Comparison of ENCODE assay signal across 8 mouse cellular contexts in genomic region chr8:71537028-71537867, GRCm38 (mm10). TPM values are rescaled to one million over a fixed set of nuclear protein-coding genes. Genes with fewer than 3 reads are reported as not detected.
A peak's percentile ranks its signal among the peaks of the same experiment; 100 is the strongest.
DNase-seq lines count a peak whose midpoint lies in the region; ATAC-seq lines count a peak whose summit lies in the region.

Bst2 (minus strand) TSS chr8:71537456.

- ATAC-seq in cerebellum, adult (ENCODE audit: insufficient number of reproducible peaks, low FRiP score, low TSS enrichment), result no peak
- ATAC-seq in intestine, embryonic 14.5 days (replicated peaks; ENCODE audit: low FRiP score, low TSS enrichment, low read depth), result peak; percentile 79
- peak; percentile 92 for ATAC-seq in liver, embryonic 11.5 days (replicated peaks; ENCODE audit: low FRiP score)
- ATAC-seq in monocyte, adult 5-6 weeks (replicated peaks; ENCODE audit: insufficient number of reproducible peaks, low FRiP score, low TSS enrichment, poor library complexity, severe bottlenecking), result peak; percentile 88

- 4% methylated on average over 37 of the region's 37 CpGs for WGBS in intestine, embryonic 14.5 days
- WGBS in liver, embryonic 11.5 days, result 2% methylated on average over 37 of the region's 37 CpGs

- no peaks in the 10 kb centered on the region for H3K36me3 ChIP-seq in intestine, embryonic 14.5 days (ENCODE audit: control insufficient read depth, insufficient read depth, low read length)
- H3K36me3 ChIP-seq in liver, embryonic 11.5 days (ENCODE audit: control insufficient read depth, insufficient read depth, low read length), result no peaks in the 10 kb centered on the region
- no peaks in the 10 kb centered on the region for H3K36me3 ChIP-seq in splenic B cell, adult 2 months (ENCODE audit: control insufficient read depth, insufficient read depth, low read length, poor library complexity, severe bottlenecking)

- H3K27me3 ChIP-seq in intestine, embryonic 14.5 days (replicated peaks; ENCODE audit: control insufficient read depth, insufficient read depth, low read length), result 0 out of 2 replicates have a peak, but pooled peaks cover 3% of the 10 kb centered on the region
- no peaks in the 10 kb centered on the region for H3K27me3 ChIP-seq in liver, embryonic 11.5 days (replicated peaks; ENCODE audit: control insufficient read depth, insufficient read depth, low read length)
- no peaks in the 10 kb centered on the region for H3K27me3 ChIP-seq in splenic B cell, adult 2 months (ENCODE audit: control insufficient read depth, insufficient read depth, low read length, poor library complexity, severe bottlenecking)

- peaks cover 5% of the 10 kb centered on the region for H3K4me1 ChIP-seq in intestine, embryonic 14.5 days (replicated peaks; ENCODE audit: control insufficient read depth, insufficient read depth, low read length)
- H3K4me1 ChIP-seq in liver, embryonic 11.5 days (replicated peaks; ENCODE audit: control insufficient read depth, insufficient read depth, low read length), result no peaks in the 10 kb centered on the region; the same call in 1 of the 2 replicates

- peak within 1 kb of the TSS; percentile 42 for H3K9ac ChIP-seq in intestine, embryonic 14.5 days (ENCODE audit: low read length)
- peak within 1 kb of the TSS; percentile 75 for H3K9ac ChIP-seq in liver, embryonic 11.5 days (ENCODE audit: low read depth, low read length)

- H3K4me2 ChIP-seq in intestine, embryonic 14.5 days (ENCODE audit: low read length), result peak within 1 kb of the TSS; percentile 66
- H3K4me2 ChIP-seq in liver, embryonic 11.5 days, result peak within 1 kb of the TSS; percentile 84

- peak within 1 kb of the TSS; percentile 76 for H3K27ac ChIP-seq in intestine, embryonic 14.5 days (ENCODE audit: low read depth)
- H3K27ac ChIP-seq in liver, embryonic 11.5 days (ENCODE audit: low read depth, low read length), result peak within 1 kb of the TSS; percentile 69

- peak; percentile 35 to 53 for DNase-seq in cerebellum, postnatal 10 days
- peak; percentile 95 for DNase-seq in embryo, embryonic 10.5 days (ENCODE audit: low spot score)
- DNase-seq in gastrocnemius, postnatal 36 days, result peak; percentile 80 to 83
- DNase-seq in intestine, embryonic 14.5 days (ENCODE audit: low spot score), result peak; percentile 88
- DNase-seq in liver, embryonic 11.5 days (ENCODE audit: low spot score), result peak; percentile 89
- DNase-seq in splenic B cell, adult 2 months (ENCODE audit: low read depth, low spot score), result peak; percentile 91

- H3K9me3 ChIP-seq in intestine, embryonic 14.5 days (ENCODE audit: control insufficient read depth, low read length), result no peaks in the 10 kb centered on the region
- no peaks in the 10 kb centered on the region for H3K9me3 ChIP-seq in liver, embryonic 11.5 days (ENCODE audit: control insufficient read depth, low read length)

- intact Hi-C loops in gastrocnemius, postnatal 36 days (cut with DNase I), result no loop called here

- peak within 1 kb of the TSS; percentile 47 for H3K4me3 ChIP-seq in intestine, embryonic 14.5 days (ENCODE audit: low read depth, low read length)
- H3K4me3 ChIP-seq in liver, embryonic 11.5 days (ENCODE audit: low read depth, low read length), result peak within 1 kb of the TSS; percentile 60

RNA-seq across cellular contexts. Expression of gene Bst2, which starts in this region (rescaled TPM):
- total RNA-seq in gastrocnemius, postnatal 36 days (2021), result 1 to 10 TPM; 7.6 to 9.9 TPM
- 11.8 and 14.5 TPM in 2 replicates for polyA plus RNA-seq in intestine, embryonic 14.5 days (2014; fragmentation: Nextera tagmentation; extraction: Ambion mirVana)
- 21.9 and 24.0 TPM in 2 replicates for polyA plus RNA-seq in liver, embryonic 11.5 days (2014; fragmentation: Nextera tagmentation; extraction: Ambion mirVana)
- total RNA-seq in monocyte, adult 5-6 weeks (2017), result 25.5 to 51.2 TPM (median 32.9 TPM) in 3 replicates

Comparison
In these comparisons a context has a peak if more than half of its experiments do, and no peak if none do; other contexts are left out.
1. DNase-seq: peak in every context shown above with its lines; median percentile 95 in embryo, embryonic 10.5 days; 91 in splenic B cell, adult 2 months; 89 in liver, embryonic 11.5 days; 88 in intestine, embryonic 14.5 days; 82 in gastrocnemius, postnatal 36 days; 44 in cerebellum, postnatal 10 days.